Mouse (Mus musculus) cerebellum, adult 2 months (tissue): ENCODE results near the gene Dusp14.

Experiments used
- CTCF ChIP-seq: fragments of 200-500 bp; IDR thresholded peaks from 2 replicates; pipeline ENCODE4 v1.5.1; 2011; ENCODE audit warnings: low read depth, mild to moderate bottlenecking, control low read depth, low read length, moderate library complexity, borderline replicate concordance; ENCODE audit not compliant: insufficient read depth
- POLR2A ChIP-seq: fragments of 200-500 bp; IDR thresholded peaks from 2 replicates; pipeline ENCODE4 v1.6.1; 2011; ENCODE audit warnings: low read length, control low read depth, borderline replicate concordance; ENCODE audit not compliant: insufficient read depth

GRCm38 (mm10) chr11:84060635-84061034, 8.4 kb downstream of the Dusp14 start:
- no peak for TF ChIP-seq CTCF
- no peak for TF ChIP-seq POLR2A
